13 mouse cellular contexts compared by ENCODE assay signal in genomic region chr1:34663875-34664547, GRCm38 (mm10).
DNase-seq lines count a peak whose midpoint lies in the region; ATAC-seq lines count a peak whose summit lies in the region.
"Had no signal": no experiment of that assay in that cellular context is flagged by ENCODE, and none has a peak within 500 bp of the region (broad histone marks: within the 10 kb centered on the region; RNA-seq: fewer than 3 reads in every experiment).

No protein-coding gene starts in this region.

- H3K9me3 ChIP-seq in neural tube, embryonic 11.5 days (ENCODE audit: control insufficient read depth, low read length), result no peaks in the 10 kb centered on the region
- H3K9me3 ChIP-seq in hindbrain, embryonic 15.5 days, result no peaks in the 10 kb centered on the region
- no peaks in the 10 kb centered on the region for H3K9me3 ChIP-seq in midbrain, embryonic 10.5 days (replicated peaks)
- no peaks in the 10 kb centered on the region for H3K9me3 ChIP-seq in limb, embryonic 10.5 days (replicated peaks)

- H3K4me3 ChIP-seq in neural tube, embryonic 11.5 days (ENCODE audit: low read depth, low read length), result no peak overlapping the region
- H3K4me3 ChIP-seq in hindbrain, embryonic 15.5 days, result no peak overlapping the region
- no peak overlapping the region for H3K4me3 ChIP-seq in midbrain, embryonic 10.5 days
- H3K4me3 ChIP-seq in limb, embryonic 10.5 days, result no peak overlapping the region

- peaks cover 5% of the 10 kb centered on the region for H3K4me1 ChIP-seq in neural tube, embryonic 11.5 days (ENCODE audit: control insufficient read depth, insufficient read depth, low read length)
- H3K4me1 ChIP-seq in hindbrain, embryonic 15.5 days (replicated peaks), result peaks cover 21% of the 10 kb centered on the region; the same call in 1 of the 2 replicates
- H3K4me1 ChIP-seq in midbrain, embryonic 10.5 days, result peaks cover 28% of the 10 kb centered on the region
- no peaks in the 10 kb centered on the region for H3K4me1 ChIP-seq in limb, embryonic 10.5 days

- no peak for ATAC-seq in neural tube, embryonic 11.5 days (ENCODE audit: insufficient read depth, low FRiP score, low TSS enrichment)
- ATAC-seq in hindbrain, embryonic 15.5 days (ENCODE audit: low FRiP score, low read depth), result peak; percentile 50
- ATAC-seq: CD4-positive, CD25-positive, alpha-beta regulatory T cell, adult 4 months; liver, postnatal 0 days had no signal

- no peak for DNase-seq in neural tube, embryonic 11.5 days (ENCODE audit: low spot score)
- DNase-seq in neural tube, embryonic 10.5 days (ENCODE audit: extremely low spot score, low spot score), result no peak
- no peak for DNase-seq in midbrain, embryonic 10.5 days (ENCODE audit: low spot score)
- DNase-seq in right cerebral cortex, postnatal 36 days (ENCODE audit: low spot score in 2 of 2), result peak; percentile 38 to 48
- DNase-seq in limb, embryonic 10.5 days (ENCODE audit: low spot score), result no peak
- DNase-seq in natural killer cell, adult 2 months (ENCODE audit: low spot score in 2 of 2), result no peak
- no peak for DNase-seq in adrenal gland, adult 2 months
- DNase-seq: kidney, adult 11 months; liver, postnatal 0 days; retina, postnatal 1 day had no signal

- no peaks in the 10 kb centered on the region for H3K27me3 ChIP-seq in neural tube, embryonic 11.5 days (ENCODE audit: control insufficient read depth, insufficient read depth, low read length)
- no peaks in the 10 kb centered on the region for H3K27me3 ChIP-seq in hindbrain, embryonic 15.5 days
- no peaks in the 10 kb centered on the region for H3K27me3 ChIP-seq in midbrain, embryonic 10.5 days (ENCODE audit: low read depth, poor library complexity, severe bottlenecking)
- no peaks in the 10 kb centered on the region for H3K27me3 ChIP-seq in limb, embryonic 10.5 days (ENCODE audit: low read depth, poor library complexity, severe bottlenecking)

- H3K27ac ChIP-seq in neural tube, embryonic 11.5 days (ENCODE audit: low read depth, low read length), result peak overlapping the region; percentile 85
- H3K27ac ChIP-seq in hindbrain, embryonic 15.5 days (replicated peaks), result peak overlapping the region; percentile 86
- H3K27ac ChIP-seq in midbrain, embryonic 10.5 days (replicated peaks), result peak overlapping the region; percentile 72
- no peak overlapping the region for H3K27ac ChIP-seq in limb, embryonic 10.5 days

- H3K9ac ChIP-seq in neural tube, embryonic 11.5 days (ENCODE audit: low read length), result no peak overlapping the region
- H3K9ac ChIP-seq in hindbrain, embryonic 15.5 days, result no peak overlapping the region
- H3K9ac ChIP-seq: liver, postnatal 0 days had no signal

- no peak overlapping the region for H3K4me2 ChIP-seq in neural tube, embryonic 11.5 days (ENCODE audit: low read depth)
- H3K4me2 ChIP-seq in hindbrain, embryonic 15.5 days, result peak overlapping the region; percentile 20; the same call in 1 of the 2 replicates
- H3K4me2 ChIP-seq: heart, embryonic 11.5 days had no signal

- H3K36me3 ChIP-seq in neural tube, embryonic 11.5 days (ENCODE audit: control insufficient read depth, insufficient read depth, low read length), result no peaks in the 10 kb centered on the region
- H3K36me3 ChIP-seq in hindbrain, embryonic 15.5 days, result no peaks in the 10 kb centered on the region
- H3K36me3 ChIP-seq in midbrain, embryonic 10.5 days, result no peaks in the 10 kb centered on the region
- H3K36me3 ChIP-seq in limb, embryonic 10.5 days, result no peaks in the 10 kb centered on the region

- WGBS in neural tube, embryonic 11.5 days, result 65% methylated on average over 4 of the region's 4 CpGs
- 64% methylated on average over 4 of the region's 4 CpGs for WGBS in hindbrain, embryonic 15.5 days
- WGBS in midbrain, embryonic 10.5 days, result 90% methylated on average over 4 of the region's 4 CpGs
- 86% methylated on average over 4 of the region's 4 CpGs for WGBS in limb, embryonic 10.5 days

Comparison
In these comparisons a context has a peak if more than half of its experiments do, and no peak if none do; other contexts are left out.
1. DNase-seq: peak in right cerebral cortex, postnatal 36 days (2 of 2); none in neural tube, embryonic 11.5 days (single experiment), neural tube, embryonic 10.5 days (single experiment), midbrain, embryonic 10.5 days (single experiment), limb, embryonic 10.5 days (single experiment), natural killer cell, adult 2 months (0 of 2) and adrenal gland, adult 2 months (single experiment).